Mouse (Mus musculus): Measurements from ENCODE around the gene 4930503B20Rik. TPM values are rescaled to one million over a fixed set of nuclear protein-coding genes. Genes with fewer than 3 reads are reported as not detected.
A peak's percentile ranks its signal among the peaks of the same experiment; 100 is the strongest.

4930503B20Rik gene
- polyA plus RNA-seq, 1 experiment from 2014 or later: not detected

- Histone ChIP-seq H3K4me2 (ENCODE audit: low read depth, low read length) (no peak overlapping the region), H3K27me3 (ENCODE audit: insufficient read depth, low read length) (no peaks in the 10 kb centered on the region), H3K9ac (replicated peaks) (no peak overlapping the region), H3K4me1 (ENCODE audit: insufficient read depth) (no peaks in the 10 kb centered on the region), H3K36me3 (replicated peaks; ENCODE audit: insufficient read depth, low read length) (0 out of 2 replicates have a peak, but pooled peaks cover 7% of the 10 kb centered on the region), H3K9me3 (ENCODE audit: low read length) (no peaks in the 10 kb centered on the region), H3K4me3 (ENCODE audit: low read depth, low read length) (no peak overlapping the region), H3K27ac (ENCODE audit: low read depth) (no peak overlapping the region)
- TF ChIP-seq EP300 (IDR thresholded peaks at IDR 0.05; ENCODE audit: low read depth) (no peak), CTCF (IDR thresholded peaks at IDR 0.05; ENCODE audit: low read depth) (no peak)
- DNase-seq (no peak), ATAC-seq (no peak)
- 77% methylated on average over 10 of the region's 10 CpGs for WGBS (ENCODE audit: insufficient replicate concordance)
Observed at GRCm38 (mm10) chr3:146620101-146620500, 31.0 kb downstream of the 4930503B20Rik start.

- Histone ChIP-seq H3K27me3 (ENCODE audit: insufficient read depth, low read length) (no peaks in the 10 kb centered on the region), H3K4me3 (ENCODE audit: low read depth, low read length) (no peak overlapping the region), H3K27ac (ENCODE audit: low read depth) (no peak overlapping the region), H3K4me1 (ENCODE audit: insufficient read depth) (no peaks in the 10 kb centered on the region), H3K4me2 (ENCODE audit: low read depth, low read length) (no peak overlapping the region), H3K9ac (replicated peaks) (no peak overlapping the region), H3K36me3 (replicated peaks; ENCODE audit: insufficient read depth, low read length) (peaks cover 6% of the 10 kb centered on the region), H3K9me3 (ENCODE audit: low read length) (no peaks in the 10 kb centered on the region)
- TF ChIP-seq CTCF (IDR thresholded peaks at IDR 0.05; ENCODE audit: low read depth): no peak
- no peak for TF ChIP-seq EP300 (IDR thresholded peaks at IDR 0.05; ENCODE audit: low read depth)
- 48% methylated on average over 4 of the region's 4 CpGs for WGBS (ENCODE audit: insufficient replicate concordance)
- DNase-seq (no peak), ATAC-seq (no peak)
Observed at GRCm38 (mm10) chr3:146618357-146618756, 32.8 kb downstream of the 4930503B20Rik start.

GRCm38 (mm10) chr3:146617946-146618345, 33.2 kb downstream of the 4930503B20Rik start:
- Histone ChIP-seq H3K9ac (replicated peaks) (no peak overlapping the region), H3K4me3 (ENCODE audit: low read depth, low read length) (no peak overlapping the region), H3K27ac (ENCODE audit: low read depth) (no peak overlapping the region), H3K4me2 (ENCODE audit: low read depth, low read length) (no peak overlapping the region), H3K36me3 (replicated peaks; ENCODE audit: insufficient read depth, low read length) (peaks cover 6% of the 10 kb centered on the region), H3K27me3 (ENCODE audit: insufficient read depth, low read length) (no peaks in the 10 kb centered on the region), H3K4me1 (ENCODE audit: insufficient read depth) (no peaks in the 10 kb centered on the region), H3K9me3 (ENCODE audit: low read length) (no peaks in the 10 kb centered on the region)
- no peak for ATAC-seq
- no peak for TF ChIP-seq EP300 (IDR thresholded peaks at IDR 0.05; ENCODE audit: low read depth)
- TF ChIP-seq CTCF (IDR thresholded peaks at IDR 0.05; ENCODE audit: low read depth): no peak
- DNase-seq: no peak

DNA sequence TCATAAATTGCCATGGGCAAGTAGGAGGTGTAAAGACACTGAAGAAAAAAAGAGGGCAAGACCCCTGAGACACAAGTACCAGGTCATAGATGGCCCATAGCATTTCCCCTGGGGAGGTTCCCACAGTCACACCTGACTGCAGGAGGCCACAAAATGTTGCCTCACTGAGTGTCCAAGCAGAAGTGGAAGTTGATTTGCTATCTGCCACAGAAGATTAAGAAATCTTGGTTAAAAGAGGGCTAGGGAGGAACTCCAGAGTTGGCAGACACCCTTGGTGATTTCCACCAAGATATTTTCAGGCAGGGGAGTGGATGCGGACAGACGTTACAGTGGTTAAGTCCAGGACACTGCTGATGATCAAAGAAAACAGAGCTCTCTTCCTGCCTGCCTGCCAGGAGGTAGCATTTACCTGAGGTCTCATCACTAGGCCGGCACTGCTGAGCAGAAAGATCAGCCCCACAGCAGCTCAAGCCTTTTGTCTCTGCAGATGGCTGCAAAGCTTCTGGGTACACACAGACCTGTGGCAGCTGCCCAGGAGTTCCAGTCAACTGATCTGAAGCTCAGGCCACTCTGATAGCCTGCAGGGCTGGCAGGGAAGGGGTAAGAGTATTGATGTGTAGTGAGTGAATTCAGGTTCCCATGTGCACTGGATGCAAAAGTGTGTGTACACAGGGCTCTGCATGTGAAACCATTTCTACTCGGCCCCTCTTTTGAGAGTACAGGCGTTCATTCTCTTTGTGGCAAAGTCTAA, 34.4 kb downstream of the 4930503B20Rik start:
- no peaks in the 10 kb centered on the region for H3K4me1 ChIP-seq (ENCODE audit: insufficient read depth)
- WGBS (ENCODE audit: insufficient replicate concordance): 56% methylated on average over 5 of the region's 5 CpGs
- TF ChIP-seq CTCF (IDR thresholded peaks at IDR 0.05; ENCODE audit: low read depth) (no peak), EP300 (IDR thresholded peaks at IDR 0.05; ENCODE audit: low read depth) (no peak)
- DNase-seq (no peak), ATAC-seq (peak; percentile 33; the same call in 1 of the 2 replicates)
- no peaks in the 10 kb centered on the region for H3K27me3 ChIP-seq (ENCODE audit: insufficient read depth, low read length)
- H3K9ac ChIP-seq (replicated peaks): no peak overlapping the region
- H3K4me2 ChIP-seq (ENCODE audit: low read depth, low read length): no peak overlapping the region
- no peak overlapping the region for H3K4me3 ChIP-seq (ENCODE audit: low read depth, low read length)
- no peak overlapping the region for H3K27ac ChIP-seq (ENCODE audit: low read depth)
- no peaks in the 10 kb centered on the region for H3K9me3 ChIP-seq (ENCODE audit: low read length)
- peaks cover 3% of the 10 kb centered on the region for H3K36me3 ChIP-seq (replicated peaks; ENCODE audit: insufficient read depth, low read length)

DNA sequence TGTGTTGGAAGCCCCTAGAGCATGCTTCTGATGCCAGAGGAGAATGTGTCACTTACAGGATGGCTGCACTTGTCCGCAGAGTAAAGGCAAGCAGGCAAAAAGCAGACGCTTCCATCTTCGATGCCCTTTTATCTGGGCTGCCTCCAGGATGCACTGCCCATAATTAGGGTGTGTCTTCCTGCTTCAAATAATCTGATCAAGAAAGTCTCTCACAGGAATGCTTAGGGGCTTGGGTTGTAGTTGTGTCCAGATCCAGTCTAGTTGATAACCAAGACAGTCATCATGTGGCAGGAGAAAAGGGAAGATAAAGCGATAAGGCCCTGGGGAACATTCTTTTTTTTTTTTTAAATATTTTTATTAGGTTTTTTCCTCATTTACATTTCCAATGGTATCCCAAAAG, 35.6 kb downstream of the 4930503B20Rik start, which contains the start of gene Dnase2b:
Gene Dnase2b (minus strand): TSS at position 101 of the 400 bp plus-strand sequence.
- H3K4me1 ChIP-seq (ENCODE audit: insufficient read depth): no peaks in the 10 kb centered on the region
- no peaks in the 10 kb centered on the region for H3K9me3 ChIP-seq (ENCODE audit: low read length)
- H3K27me3 ChIP-seq (ENCODE audit: insufficient read depth, low read length): no peaks in the 10 kb centered on the region
- DNase-seq: no peak
- WGBS (ENCODE audit: insufficient replicate concordance): 61% methylated on average over 4 of the region's 4 CpGs
- TF ChIP-seq EP300 (IDR thresholded peaks at IDR 0.05; ENCODE audit: low read depth): no peak
- no peak for TF ChIP-seq CTCF (IDR thresholded peaks at IDR 0.05; ENCODE audit: low read depth)
- no peak within 1 kb of the TSS for H3K9ac ChIP-seq (replicated peaks)
- no peak within 1 kb of the TSS for H3K4me2 ChIP-seq (ENCODE audit: low read depth, low read length)
- H3K27ac ChIP-seq (ENCODE audit: low read depth): no peak within 1 kb of the TSS
- no peak within 1 kb of the TSS for H3K4me3 ChIP-seq (ENCODE audit: low read depth, low read length)
- H3K36me3 ChIP-seq (replicated peaks; ENCODE audit: insufficient read depth, low read length): no peaks in the 10 kb centered on the region; the same call in none of the 2 replicates
- no peak for ATAC-seq

GRCm38 (mm10) chr3:146611821-146612220, 39.3 kb downstream of the 4930503B20Rik start:
- Histone ChIP-seq H3K27me3 (ENCODE audit: insufficient read depth, low read length) (no peaks in the 10 kb centered on the region), H3K4me3 (ENCODE audit: low read depth, low read length) (no peak overlapping the region), H3K36me3 (replicated peaks; ENCODE audit: insufficient read depth, low read length) (peaks cover 4% of the 10 kb centered on the region), H3K9ac (replicated peaks) (no peak overlapping the region), H3K9me3 (ENCODE audit: low read length) (no peaks in the 10 kb centered on the region), H3K4me1 (ENCODE audit: insufficient read depth) (no peaks in the 10 kb centered on the region), H3K4me2 (ENCODE audit: low read depth, low read length) (no peak overlapping the region), H3K27ac (ENCODE audit: low read depth) (no peak overlapping the region)
- WGBS (ENCODE audit: insufficient replicate concordance): 72% methylated on average over 4 of the region's 4 CpGs
- no peak for DNase-seq
- TF ChIP-seq EP300 (IDR thresholded peaks at IDR 0.05; ENCODE audit: low read depth): no peak
- TF ChIP-seq CTCF (IDR thresholded peaks at IDR 0.05; ENCODE audit: low read depth): no peak
- no peak for ATAC-seq

Measured in liver, postnatal 0 days (tissue).